Mouse (Mus musculus): Measurements from ENCODE around the gene Macrod1.

- TF ChIP-seq GATA1 (IDR thresholded peaks at IDR 0.05; ENCODE audit: borderline replicate concordance, low read length) (no peak), CTCF (IDR thresholded peaks at IDR 0.05; ENCODE audit: low read depth, low read length) (no peak), TAL1 (conservative IDR thresholded peaks at IDR 0.05; ENCODE audit: low read depth, low read length) (no peak)
Measured at GRCm38 (mm10) chr19:7136714-7137498, 80.3 kb downstream of the Macrod1 start.
